Mouse (Mus musculus) embryonic facial prominence, embryonic 15.5 days (tissue): ENCODE results near the gene Dlec1. TPM values are rescaled to one million over a fixed set of nuclear protein-coding genes. Genes with fewer than 3 reads are reported as not detected.

ENCODE experiments used
- ATAC-seq: fragments of 200-750 bp; cut with Nextera tagmentation; 2 replicates; pipeline ENCODE4 v1.8.0; 2017; ENCODE audit warnings: low read depth, moderate TSS enrichment; ENCODE audit not compliant: insufficient number of reproducible peaks, low FRiP score, low TSS enrichment
- H3K27ac ChIP-seq: fragments of 300-500 bp; sonication (generic); replicated peaks from 2 replicates; pipeline ENCODE4 v1.5.1; 2015; ENCODE audit warnings: mild to moderate bottlenecking, inconsistent platforms
- H3K27me3 ChIP-seq: fragments of 300-500 bp; sonication (generic); 2 replicates; pipeline ENCODE4 v1.6.1; 2015; ENCODE audit warnings: inconsistent platforms
- H3K36me3 ChIP-seq: fragments of 300-500 bp; sonication (generic); 2 replicates; pipeline ENCODE4 v1.6.1; 2015; ENCODE audit warnings: mild to moderate bottlenecking, inconsistent platforms
- H3K4me1 ChIP-seq: fragments of 300-500 bp; sonication (generic); 2 replicates; pipeline ENCODE4 v1.6.1; 2015; ENCODE audit warnings: inconsistent platforms
- H3K4me2 ChIP-seq: fragments of 300-500 bp; sonication (generic); replicated peaks from 2 replicates; pipeline ENCODE4 v1.6.1; 2015; ENCODE audit warnings: mild to moderate bottlenecking, inconsistent platforms
- H3K4me3 ChIP-seq: fragments of 300-500 bp; sonication (generic); replicated peaks from 2 replicates; pipeline ENCODE4 v1.5.1; 2015; ENCODE audit warnings: mild to moderate bottlenecking, inconsistent platforms
- H3K9ac ChIP-seq: fragments of 300-500 bp; sonication (generic); 2 replicates; pipeline ENCODE4 v1.6.1; 2015; ENCODE audit warnings: inconsistent platforms
- H3K9me3 ChIP-seq: fragments of 300-500 bp; sonication (generic); replicated peaks from 2 replicates; pipeline ENCODE4 v1.6.1; 2016; ENCODE audit warnings: inconsistent platforms
- WGBS: fragments of 180-500 bp; shearing (Covaris S2); methylation state at CpG from one replicate; pipeline ENCODE4 v1.1.7; 2015; 5-methylcytosine and 5-hydroxymethylcytosine counted together
- polyA plus RNA-seq: library from polyadenylated mRNA; unstranded; fragments of >200 nt; fragmentation: Nextera tagmentation; extraction: Ambion mirVana; gene quantifications from 2 replicates; pipeline ENCODE4 v1.2.1, GENCODE M21; 2015

Dlec1 gene
- polyA plus RNA-seq, 1 experiment from 2014 or later = 3.5 TPM

- Histone ChIP-seq H3K9ac (no peak overlapping the region), H3K4me3 (no peak overlapping the region), H3K27ac (no peak overlapping the region), H3K9me3 (no peaks in the 10 kb centered on the region), H3K4me2 (no peak overlapping the region), H3K4me1 (peaks cover 66% of the 10 kb centered on the region), H3K36me3 (no peaks in the 10 kb centered on the region), H3K27me3 (peaks cover 8% of the 10 kb centered on the region; the same call in 1 of the 2 replicates)
- 84% methylated on average over 5 of the region's 5 CpGs for WGBS
- ATAC-seq = no peak
Observed at GRCm38 (mm10) chr9:119090462-119090861, 11.8 kb upstream of the Dlec1 start.

GRCm38 (mm10) chr9:119091581-119092310 lies 10.5 kb upstream of the Dlec1 start:
- WGBS = 63% methylated on average over 12 of the region's 12 CpGs
- peak overlapping the region; percentile 66 for H3K4me3 ChIP-seq
- peaks cover 60% of the 10 kb centered on the region for H3K4me1 ChIP-seq
- H3K4me2 ChIP-seq = peak overlapping the region; percentile 89
- no peaks in the 10 kb centered on the region for H3K9me3 ChIP-seq
- H3K36me3 ChIP-seq = no peaks in the 10 kb centered on the region
- H3K27me3 ChIP-seq = peaks cover 8% of the 10 kb centered on the region; the same call in 1 of the 2 replicates
- no peak overlapping the region for H3K9ac ChIP-seq
- no peak for ATAC-seq
- H3K27ac ChIP-seq = no peak overlapping the region

GRCm38 (mm10) chr9:119092473-119093418 lies 9.5 kb upstream of the Dlec1 start:
- H3K36me3 ChIP-seq = no peaks in the 10 kb centered on the region
- H3K9me3 ChIP-seq = no peaks in the 10 kb centered on the region
- 2% methylated on average over 45 of the region's 45 CpGs for WGBS
- peak overlapping the region; percentile 55 for H3K9ac ChIP-seq
- peaks cover 8% of the 10 kb centered on the region; the same call in 1 of the 2 replicates for H3K27me3 ChIP-seq
- ATAC-seq = no peak
- peak overlapping the region; percentile 89 for H3K4me2 ChIP-seq
- H3K27ac ChIP-seq = peak overlapping the region; percentile 85
- H3K4me3 ChIP-seq = peak overlapping the region; percentile 66
- peaks cover 51% of the 10 kb centered on the region for H3K4me1 ChIP-seq

- no peaks in the 10 kb centered on the region for H3K36me3 ChIP-seq
- no peaks in the 10 kb centered on the region for H3K9me3 ChIP-seq
- peak; percentile 88 for ATAC-seq
- H3K27ac ChIP-seq = peak within 1 kb of the TSS; percentile 85
- peak within 1 kb of the TSS; percentile 55 for H3K9ac ChIP-seq
- peaks cover 42% of the 10 kb centered on the region for H3K4me1 ChIP-seq
- peaks cover 8% of the 10 kb centered on the region; the same call in 1 of the 2 replicates for H3K27me3 ChIP-seq
- H3K4me3 ChIP-seq = peak within 1 kb of the TSS; percentile 66
- peak within 1 kb of the TSS; percentile 89 for H3K4me2 ChIP-seq
- WGBS = 8% methylated on average over 45 of the region's 45 CpGs
Observed at GRCm38 (mm10) chr9:119093419-119094295, 8.6 kb upstream of the Dlec1 start, which contains the start of gene Plcd1. TSS of gene Plcd1 (minus strand) at chr9:119093502.

GRCm38 (mm10) chr9:119094462-119095109 lies 7.7 kb upstream of the Dlec1 start:
- WGBS = 51% methylated on average over 13 of the region's 13 CpGs
- Histone ChIP-seq H3K4me1 (peaks cover 41% of the 10 kb centered on the region), H3K4me3 (no peak overlapping the region), H3K27ac (peak overlapping the region; percentile 85), H3K4me2 (0 out of 2 replicates have a peak overlapping the region, but pooled peaks have one; percentile 4), H3K36me3 (no peaks in the 10 kb centered on the region), H3K27me3 (peaks cover 8% of the 10 kb centered on the region; the same call in 1 of the 2 replicates), H3K9me3 (no peaks in the 10 kb centered on the region), H3K9ac (no peak overlapping the region)
- no peak for ATAC-seq

GRCm38 (mm10) chr9:119100177-119100898 lies 1.9 kb upstream of the Dlec1 start:
- Histone ChIP-seq H3K27ac (no peak overlapping the region), H3K9me3 (no peaks in the 10 kb centered on the region), H3K4me1 (0 out of 2 replicates have a peak, but pooled peaks cover 21% of the 10 kb centered on the region), H3K9ac (no peak overlapping the region), H3K4me2 (no peak overlapping the region), H3K4me3 (no peak overlapping the region), H3K36me3 (no peaks in the 10 kb centered on the region), H3K27me3 (peaks cover 5% of the 10 kb centered on the region; the same call in 1 of the 2 replicates)
- 13% methylated on average over 15 of the region's 15 CpGs for WGBS
- ATAC-seq = no peak

GRCm38 (mm10) chr9:119102783-119103113 lies 470 bp downstream of the Dlec1 start:
- no peak for ATAC-seq
- 2% methylated on average over 19 of the region's 19 CpGs for WGBS
- H3K36me3 ChIP-seq = no peaks in the 10 kb centered on the region
- no peak overlapping the region for H3K27ac ChIP-seq
- peak overlapping the region; percentile 7 for H3K9ac ChIP-seq
- H3K4me3 ChIP-seq = peak overlapping the region; percentile 68
- no peaks in the 10 kb centered on the region for H3K9me3 ChIP-seq
- H3K27me3 ChIP-seq = peaks cover 5% of the 10 kb centered on the region; the same call in 1 of the 2 replicates
- H3K4me1 ChIP-seq = 0 out of 2 replicates have a peak, but pooled peaks cover 21% of the 10 kb centered on the region
- H3K4me2 ChIP-seq = peak overlapping the region; percentile 93

GRCm38 (mm10) chr9:119107566-119107965 lies 5.3 kb downstream of the Dlec1 start:
- Histone ChIP-seq H3K4me1 (peaks cover 20% of the 10 kb centered on the region), H3K4me2 (no peak overlapping the region), H3K27ac (no peak overlapping the region), H3K9ac (no peak overlapping the region), H3K9me3 (no peaks in the 10 kb centered on the region), H3K4me3 (no peak overlapping the region), H3K36me3 (no peaks in the 10 kb centered on the region), H3K27me3 (peaks cover 5% of the 10 kb centered on the region; the same call in 1 of the 2 replicates)
- 86% methylated on average over 4 of the region's 4 CpGs for WGBS
- no peak for ATAC-seq

- no peak overlapping the region for H3K9ac ChIP-seq
- H3K36me3 ChIP-seq = no peaks in the 10 kb centered on the region
- WGBS = 24% methylated on average over 12 of the region's 12 CpGs
- no peak overlapping the region for H3K4me3 ChIP-seq
- H3K27me3 ChIP-seq = no peaks in the 10 kb centered on the region
- H3K9me3 ChIP-seq = no peaks in the 10 kb centered on the region
- H3K4me1 ChIP-seq = peaks cover 13% of the 10 kb centered on the region
- no peak overlapping the region for H3K4me2 ChIP-seq
- no peak for ATAC-seq
- H3K27ac ChIP-seq = no peak overlapping the region
Observed at GRCm38 (mm10) chr9:119109685-119110353, 7.5 kb downstream of the Dlec1 start.
